Mouse (Mus musculus) midbrain, postnatal 0 days (tissue): Measurements from ENCODE around the gene Hs3st3a1. TPM values are rescaled to one million over a fixed set of nuclear protein-coding genes. Genes with fewer than 3 reads are reported as not detected.

ENCODE experiments used
- ATAC-seq: fragments of 200-750 bp; cut with Nextera tagmentation; 2 replicates; pipeline ENCODE4 v1.8.0; 2017; ENCODE audit warnings: moderate number of reproducible peaks, mild to moderate bottlenecking, moderate TSS enrichment, moderate library complexity; ENCODE audit not compliant: low FRiP score
- DNase-seq: peaks from one replicate; pipeline ENCODE4 v3.0.0-alpha.2; 2015; ENCODE audit warnings: low spot score
- H3K27ac ChIP-seq: fragments of 300-500 bp; sonication (generic); 2 replicates; pipeline ENCODE4 v1.5.1; 2014; ENCODE audit warnings: low read depth, mild to moderate bottlenecking, low read length, mixed read lengths
- H3K27me3 ChIP-seq: fragments of 300-500 bp; sonication (generic); 2 replicates; pipeline ENCODE4 v1.6.1; 2014; ENCODE audit warnings: low read length, control low read depth, mixed read lengths; ENCODE audit not compliant: insufficient read depth
- H3K36me3 ChIP-seq: fragments of 300-500 bp; sonication (generic); 2 replicates; pipeline ENCODE4 v1.6.1; 2014; ENCODE audit warnings: low read length, control low read depth, mixed read lengths; ENCODE audit not compliant: insufficient read depth
- H3K4me1 ChIP-seq: fragments of 300-500 bp; sonication (generic); 2 replicates; pipeline ENCODE4 v1.6.1; 2014; ENCODE audit warnings: mild to moderate bottlenecking, control low read depth, antibody characterized with exemption, low read length, mixed read lengths; ENCODE audit not compliant: insufficient read depth
- H3K4me2 ChIP-seq: fragments of 300-500 bp; sonication (generic); 2 replicates; pipeline ENCODE4 v1.6.1; 2014; ENCODE audit warnings: low read depth, mild to moderate bottlenecking, low read length, mixed read lengths; ENCODE audit not compliant: poor library complexity, severe bottlenecking
- H3K4me3 ChIP-seq: fragments of 300-500 bp; sonication (generic); 2 replicates; pipeline ENCODE4 v1.5.1; 2014; ENCODE audit warnings: low read depth, mild to moderate bottlenecking, low read length, moderate library complexity
- H3K9ac ChIP-seq: fragments of 300-500 bp; sonication (generic); replicated peaks from 2 replicates; pipeline ENCODE4 v1.6.1; 2014; ENCODE audit warnings: mild to moderate bottlenecking, low read length, moderate library complexity, mixed read lengths; ENCODE audit not compliant: poor library complexity, severe bottlenecking
- H3K9me3 ChIP-seq: fragments of 300-500 bp; sonication (generic); 2 replicates; pipeline ENCODE4 v1.6.1; 2016; ENCODE audit warnings: low read length, control low read depth
- CTCF ChIP-seq: IDR thresholded peaks from 2 replicates; pipeline ENCODE4 v1.5.1; 2016; ENCODE audit warnings: antibody characterized with exemption, mild to moderate bottlenecking
- whole genome bisulfite sequencing: fragments of 180-500 bp; shearing (Covaris S2); extraction: QIAGEN DNeasy Blood & Tissue Kit; methylation state at CpG from one replicate; pipeline ENCODE4 v1.1.7; 2014; 5-methylcytosine and 5-hydroxymethylcytosine counted together
- polyA plus RNA-seq: library from polyadenylated mRNA; unstranded; fragments of >200 nt; fragmentation: Nextera tagmentation; extraction: Ambion mirVana; gene quantifications from 2 replicates; pipeline ENCODE4 v1.2.1, GENCODE M21; 2015
- total RNA-seq: library from RNA; depleted of rRNA; stranded (reverse); fragments of >200 nt; gene quantifications from 2 replicates; pipeline ENCODE4 v1.2.3, GENCODE M21; 2014; rRNA removed

The Hs3st3a1 gene
- total RNA-seq (5.4 and 6.6 TPM in 2 replicates), polyA plus RNA-seq (0.58 and 0.93 TPM in 2 replicates)

GRCm38 (mm10) chr11:64434611-64435545, at the start of gene Hs3st3a1:
Hs3st3a1 (plus strand) TSS chr11:64435332.
- Histone ChIP-seq H3K4me3 (peak within 1 kb of the TSS; percentile 60), H3K27ac (peak within 1 kb of the TSS; percentile 44; the same call in 1 of the 2 replicates), H3K27me3 (peaks cover 3% of the 10 kb centered on the region; the same call in 1 of the 2 replicates), H3K4me1 (peaks cover 3% of the 10 kb centered on the region; the same call in 1 of the 2 replicates), H3K9me3 (no peaks in the 10 kb centered on the region), H3K4me2 (peak within 1 kb of the TSS; percentile 98), H3K9ac (peak within 1 kb of the TSS; percentile 65), H3K36me3 (no peaks in the 10 kb centered on the region)
- ATAC-seq, result peak; percentile 58; the same call in 1 of the 2 replicates
- peak; percentile 35 for DNase-seq
- 2% methylated on average over 34 of the region's 36 CpGs for whole genome bisulfite sequencing
- TF ChIP-seq CTCF, result no peak

GRCm38 (mm10) chr11:64386333-64386732, 48.8 kb upstream of the Hs3st3a1 start:
- WGBS, result 85% methylated on average over 4 of the region's 4 CpGs
- Histone ChIP-seq H3K4me2 (no peak overlapping the region), H3K9me3 (no peaks in the 10 kb centered on the region), H3K27ac (no peak overlapping the region), H3K9ac (no peak overlapping the region), H3K36me3 (no peaks in the 10 kb centered on the region), H3K27me3 (no peaks in the 10 kb centered on the region), H3K4me3 (no peak overlapping the region), H3K4me1 (no peaks in the 10 kb centered on the region)
- DNase-seq (no peak), ATAC-seq (no peak)
- TF ChIP-seq CTCF, result no peak

GRCm38 (mm10) chr11:64396331-64396881, 38.7 kb upstream of the Hs3st3a1 start:
- Histone ChIP-seq H3K27ac (peak overlapping the region; percentile 28; the same call in 1 of the 2 replicates), H3K27me3 (no peaks in the 10 kb centered on the region), H3K9ac (no peak overlapping the region), H3K36me3 (no peaks in the 10 kb centered on the region), H3K9me3 (no peaks in the 10 kb centered on the region), H3K4me2 (peak overlapping the region; percentile 3; the same call in 1 of the 2 replicates), H3K4me3 (no peak overlapping the region), H3K4me1 (peaks cover 10% of the 10 kb centered on the region; the same call in 1 of the 2 replicates)
- TF ChIP-seq CTCF, result peak; percentile 50
- peak; percentile 80 for ATAC-seq
- peak; percentile 82 for DNase-seq
- 4% methylated on average over 7 of the region's 7 CpGs for WGBS

GRCm38 (mm10) chr11:64396949-64397348, 38.2 kb upstream of the Hs3st3a1 start:
- Histone ChIP-seq H3K27ac (no peak overlapping the region), H3K4me2 (peak overlapping the region; percentile 3; the same call in 1 of the 2 replicates), H3K27me3 (no peaks in the 10 kb centered on the region), H3K4me3 (no peak overlapping the region), H3K9me3 (no peaks in the 10 kb centered on the region), H3K9ac (no peak overlapping the region), H3K4me1 (peaks cover 10% of the 10 kb centered on the region; the same call in 1 of the 2 replicates), H3K36me3 (no peaks in the 10 kb centered on the region)
- no peak for DNase-seq
- no peak for ATAC-seq
- no peak for TF ChIP-seq CTCF
- 40% methylated on average over 6 of the region's 6 CpGs for WGBS

GRCm38 (mm10) chr11:64397612-64398011, 37.5 kb upstream of the Hs3st3a1 start:
- Histone ChIP-seq H3K4me1 (peaks cover 10% of the 10 kb centered on the region; the same call in 1 of the 2 replicates), H3K4me2 (no peak overlapping the region), H3K4me3 (no peak overlapping the region), H3K27me3 (no peaks in the 10 kb centered on the region), H3K9me3 (no peaks in the 10 kb centered on the region), H3K9ac (no peak overlapping the region), H3K27ac (no peak overlapping the region), H3K36me3 (no peaks in the 10 kb centered on the region)
- TF ChIP-seq CTCF, result no peak
- WGBS, result 74% methylated on average over 3 of the region's 3 CpGs
- no peak for ATAC-seq
- DNase-seq, result no peak
